Mouse (Mus musculus) lung, postnatal 0 days (tissue): Measurements from ENCODE around the gene Il10rb. TPM values are rescaled to one million over a fixed set of nuclear protein-coding genes. Genes with fewer than 3 reads are reported as not detected.
A peak's percentile ranks its signal among the peaks of the same experiment; 100 is the strongest.

Experiments used
- ATAC-seq: fragments of 200-750 bp; cut with Nextera tagmentation; 2 replicates; pipeline ENCODE4 v1.8.0; 2017; ENCODE audit warnings: moderate library complexity
- DNase-seq: peaks from one replicate; pipeline ENCODE4 v3.0.0-alpha.2; 2016; ENCODE audit warnings: low spot score
- H3K27ac ChIP-seq: fragments of 300-500 bp; sonication (generic); 2 replicates; pipeline ENCODE4 v1.5.1; 2014; ENCODE audit warnings: antibody characterized with exemption, mild to moderate bottlenecking, low read length, mixed read lengths
- H3K27me3 ChIP-seq: fragments of 300-500 bp; sonication (generic); replicated peaks from 2 replicates; pipeline ENCODE4 v1.6.1; 2014; ENCODE audit warnings: low read length, mixed read lengths; ENCODE audit not compliant: insufficient read depth
- H3K36me3 ChIP-seq: fragments of 300-500 bp; sonication (generic); 2 replicates; pipeline ENCODE4 v1.6.1; 2014; ENCODE audit warnings: low read length, mixed read lengths; ENCODE audit not compliant: insufficient read depth
- H3K4me1 ChIP-seq: fragments of 300-500 bp; sonication (generic); 2 replicates; pipeline ENCODE4 v1.6.1; 2014; ENCODE audit warnings: antibody characterized with exemption, low read depth, low read length, mixed read lengths; ENCODE audit not compliant: insufficient read depth
- H3K4me2 ChIP-seq: fragments of 300-500 bp; sonication (generic); replicated peaks from 2 replicates; pipeline ENCODE4 v1.6.1; 2014; ENCODE audit warnings: low read depth, mild to moderate bottlenecking, low read length, moderate library complexity, mixed read lengths
- H3K4me3 ChIP-seq: fragments of 300-500 bp; sonication (generic); 2 replicates; pipeline ENCODE4 v1.5.1; 2014; ENCODE audit warnings: low read depth, low read length
- H3K9ac ChIP-seq: fragments of 300-500 bp; sonication (generic); replicated peaks from 2 replicates; pipeline ENCODE4 v1.6.1; 2014; ENCODE audit warnings: low read depth, mild to moderate bottlenecking
- H3K9me3 ChIP-seq: fragments of 300-500 bp; sonication (generic); 2 replicates; pipeline ENCODE4 v1.6.1; 2016; ENCODE audit warnings: low read length, mixed read lengths
- CTCF ChIP-seq: IDR thresholded peaks from 2 replicates; pipeline ENCODE4 v1.5.1; 2016; ENCODE audit warnings: antibody characterized with exemption, mild to moderate bottlenecking
- EP300 ChIP-seq: IDR thresholded peaks from 2 replicates; pipeline ENCODE4 v1.6.1; 2016; ENCODE audit warnings: antibody characterized with exemption, mild to moderate bottlenecking, control low read depth
- WGBS: fragments of 180-500 bp; shearing (Covaris S2); extraction: QIAGEN DNeasy Blood & Tissue Kit; methylation state at CpG from one replicate; pipeline ENCODE4 v1.1.7; 2014; 5-methylcytosine and 5-hydroxymethylcytosine counted together
- polyA plus RNA-seq: library from polyadenylated mRNA; unstranded; fragments of >200 nt; fragmentation: Nextera tagmentation; extraction: Ambion mirVana; gene quantifications from 2 replicates; pipeline ENCODE4 v1.2.1, GENCODE M21; 2015

Il10rb gene
- polyA plus RNA-seq, result 90.5 and 106 TPM in 2 replicates

GRCm38 (mm10) chr16:91405640-91406584 is at the start of gene Il10rb:
Il10rb (plus strand) TSS chr16:91406164.
- Histone ChIP-seq H3K9me3 (no peaks in the 10 kb centered on the region), H3K27ac (peak within 1 kb of the TSS; percentile 90), H3K9ac (peak within 1 kb of the TSS; percentile 68), H3K4me3 (peak within 1 kb of the TSS; percentile 66), H3K4me2 (peak within 1 kb of the TSS; percentile 70), H3K36me3 (peaks cover 5% of the 10 kb centered on the region; the same call in 1 of the 2 replicates), H3K27me3 (no peaks in the 10 kb centered on the region), H3K4me1 (peaks cover 11% of the 10 kb centered on the region; the same call in 1 of the 2 replicates)
- TF ChIP-seq CTCF (no peak), EP300 (peak; percentile 24; the same call in 1 of the 2 replicates)
- WGBS, result 4% methylated on average over 48 of the region's 51 CpGs
- peak; percentile 90 for ATAC-seq
- peak; percentile 91 for DNase-seq

DNA sequence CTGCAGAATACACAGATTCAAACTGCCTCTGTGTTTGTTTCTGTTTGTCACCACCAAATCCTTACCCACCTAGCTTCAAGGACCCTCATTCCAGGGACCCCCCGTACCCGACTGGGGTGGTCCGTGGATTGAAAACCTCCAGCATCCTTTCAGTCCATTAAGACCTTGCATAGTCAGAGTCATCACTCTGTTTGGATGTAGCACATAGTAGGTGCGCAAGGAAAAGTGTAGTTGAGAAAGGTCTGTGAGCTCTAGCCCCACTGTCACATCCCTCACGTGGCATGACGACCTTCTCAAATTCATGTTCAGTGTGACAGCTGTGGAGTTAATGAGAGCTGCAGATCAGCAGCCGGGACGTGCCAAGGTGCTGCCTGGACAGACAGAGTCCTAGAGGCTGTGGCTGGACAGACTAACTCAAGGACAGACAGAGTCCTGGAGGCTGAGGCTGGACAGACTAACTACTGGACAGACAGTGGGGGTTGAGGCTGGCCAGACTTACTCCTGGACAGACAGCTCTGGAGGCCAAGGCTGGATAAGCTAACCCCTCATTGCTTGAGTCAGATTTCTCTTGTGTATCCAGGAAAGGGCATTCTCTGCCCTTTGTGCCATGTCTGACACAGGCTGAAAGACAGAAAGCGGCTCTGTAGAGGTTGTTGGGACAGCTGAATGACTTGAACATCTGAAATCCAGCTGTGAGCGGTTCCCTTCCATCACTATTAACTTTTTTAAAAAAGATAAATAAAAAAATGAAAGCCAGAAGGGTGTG is 49.0 kb upstream of the Il10rb start:
- 69% methylated on average over 10 of the region's 10 CpGs for WGBS
- Histone ChIP-seq H3K27me3 (no peaks in the 10 kb centered on the region), H3K4me2 (no peak overlapping the region), H3K4me1 (no peaks in the 10 kb centered on the region; the same call in 1 of the 2 replicates), H3K4me3 (no peak overlapping the region), H3K36me3 (no peaks in the 10 kb centered on the region), H3K9ac (no peak overlapping the region), H3K9me3 (no peaks in the 10 kb centered on the region), H3K27ac (no peak overlapping the region)
- DNase-seq (no peak), ATAC-seq (no peak)
- TF ChIP-seq EP300 (no peak), CTCF (no peak)

DNA sequence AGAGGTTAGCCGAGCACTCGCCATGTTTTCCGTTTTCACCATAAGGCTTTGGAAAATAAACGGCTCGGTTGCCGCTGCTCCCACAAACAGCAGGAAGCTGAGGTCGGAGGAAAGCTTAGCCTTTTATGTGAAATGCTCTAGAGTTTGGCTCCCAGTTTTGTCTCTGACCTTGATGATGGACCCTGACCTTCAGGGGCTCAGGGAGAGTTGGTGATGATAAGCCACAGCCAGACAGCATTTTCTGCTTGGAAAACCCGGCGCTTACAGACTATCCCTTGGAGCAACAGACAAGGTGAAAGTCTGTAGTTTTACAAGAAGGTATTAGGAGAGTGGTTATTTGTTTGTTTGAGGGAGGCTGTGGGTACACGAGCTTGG is 48.5 kb upstream of the Il10rb start:
- no peak for DNase-seq
- Histone ChIP-seq H3K9ac (no peak overlapping the region), H3K4me3 (no peak overlapping the region), H3K4me1 (no peaks in the 10 kb centered on the region; the same call in 1 of the 2 replicates), H3K36me3 (no peaks in the 10 kb centered on the region), H3K4me2 (no peak overlapping the region), H3K9me3 (no peaks in the 10 kb centered on the region), H3K27me3 (no peaks in the 10 kb centered on the region), H3K27ac (no peak overlapping the region)
- TF ChIP-seq EP300, result no peak
- no peak for TF ChIP-seq CTCF
- 39% methylated on average over 10 of the region's 10 CpGs for WGBS
- ATAC-seq, result no peak

DNA sequence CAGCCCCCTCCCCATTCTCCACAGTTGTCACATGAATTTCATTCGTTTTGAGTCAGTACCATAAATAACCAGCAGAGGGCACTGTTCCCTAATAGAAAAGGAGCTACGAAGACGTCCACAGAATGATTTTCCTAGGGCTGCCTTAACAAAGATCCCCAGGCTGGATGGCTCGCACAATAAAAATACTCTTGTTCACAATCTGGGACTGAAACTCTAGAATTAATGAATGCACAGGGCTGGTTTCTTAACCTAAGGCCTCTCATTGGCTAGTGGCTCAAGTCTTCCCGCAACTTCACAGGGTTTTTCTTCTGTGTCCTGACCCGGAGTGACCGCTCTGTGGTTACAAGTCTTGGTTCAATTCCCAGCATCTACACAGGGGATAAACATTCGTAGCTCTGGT is 47.4 kb upstream of the Il10rb start:
- DNase-seq, result peak; percentile 76
- no peak for TF ChIP-seq EP300
- TF ChIP-seq CTCF, result peak; percentile 86
- 32% methylated on average over 8 of the region's 8 CpGs for WGBS

GRCm38 (mm10) chr16:91359531-91359930 is 46.4 kb upstream of the Il10rb start:
- DNase-seq (peak; percentile 4), ATAC-seq (no peak)
- no peaks in the 10 kb centered on the region for H3K9me3 ChIP-seq
- TF ChIP-seq CTCF (no peak), EP300 (no peak)
- H3K36me3 ChIP-seq, result no peaks in the 10 kb centered on the region
- H3K27me3 ChIP-seq, result no peaks in the 10 kb centered on the region
- H3K4me2 ChIP-seq, result no peak overlapping the region
- WGBS, result 85% methylated on average over 13 of the region's 13 CpGs
- no peak overlapping the region for H3K9ac ChIP-seq
- no peak overlapping the region for H3K27ac ChIP-seq
- no peak overlapping the region for H3K4me3 ChIP-seq
- peaks cover 13% of the 10 kb centered on the region; the same call in 1 of the 2 replicates for H3K4me1 ChIP-seq

More for the DNA sequence above, 47.4 kb upstream of the Il10rb start:
- Histone ChIP-seq H3K27me3 (no peaks in the 10 kb centered on the region), H3K36me3 (no peaks in the 10 kb centered on the region), H3K27ac (no peak overlapping the region), H3K4me2 (no peak overlapping the region), H3K9me3 (no peaks in the 10 kb centered on the region), H3K9ac (no peak overlapping the region), H3K4me1 (peaks cover 4% of the 10 kb centered on the region; the same call in 1 of the 2 replicates), H3K4me3 (no peak overlapping the region)
- ATAC-seq, result no peak

DNA sequence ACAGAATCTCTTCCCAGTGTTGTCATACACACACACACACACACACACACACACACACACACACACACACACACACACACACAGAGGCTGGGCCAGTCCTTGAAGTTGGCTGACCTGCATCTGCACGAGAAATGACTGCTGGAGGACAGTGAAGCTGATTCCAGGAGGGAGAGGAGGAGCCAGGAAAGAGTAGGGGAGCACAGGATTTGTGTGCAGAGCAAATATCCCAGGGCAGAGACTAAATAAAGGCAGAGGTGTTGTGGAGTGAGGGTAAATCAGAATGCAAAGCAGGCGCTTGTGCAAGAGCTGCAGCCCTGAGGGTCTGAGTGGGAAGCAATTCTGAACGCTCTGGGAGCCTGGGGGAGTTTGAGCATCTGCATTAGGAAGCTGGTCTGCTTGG is 45.8 kb upstream of the Il10rb start:
- ATAC-seq (no peak), DNase-seq (no peak)
- TF ChIP-seq EP300 (no peak), CTCF (no peak)
- Histone ChIP-seq H3K4me1 (peaks cover 13% of the 10 kb centered on the region; the same call in 1 of the 2 replicates), H3K4me2 (no peak overlapping the region), H3K27ac (no peak overlapping the region), H3K27me3 (no peaks in the 10 kb centered on the region), H3K36me3 (no peaks in the 10 kb centered on the region), H3K4me3 (no peak overlapping the region), H3K9ac (no peak overlapping the region), H3K9me3 (no peaks in the 10 kb centered on the region)
- WGBS, result 33% methylated on average over 3 of the region's 3 CpGs
